Mouse (Mus musculus) MEL (cell line): ENCODE results near the gene Prm2. TPM values are rescaled to one million over a fixed set of nuclear protein-coding genes. Genes with fewer than 3 reads are reported as not detected.

Experiments
- DNase-seq: peaks from one replicate; pipeline ENCODE4 v3.0.0; 2011; ENCODE audit warnings: low read depth, low spot score
- H3K27ac ChIP-seq: 2 replicates; pipeline ENCODE4 v1.5.1; 2012; ENCODE audit warnings: low read depth, mild to moderate bottlenecking, control low read depth, low read length, moderate library complexity; ENCODE audit not compliant: control insufficient read depth
- H3K27me3 ChIP-seq, 2 experiments: fragments of 150-350 bp in 1 of 2; sonication (generic) in 1 of 2; 2 replicates each; pipeline ENCODE4 v1.6.1; 2012; ENCODE audit warnings: low read length in 2 of 2, mild to moderate bottlenecking in 2 of 2, improper control_type of control experiment in 1 of 2, moderate library complexity in 1 of 2; ENCODE audit not compliant: insufficient read depth in 2 of 2, control insufficient read depth in 1 of 2
- H3K36me3 ChIP-seq, 2 experiments: 2 replicates each; pipeline ENCODE4 v1.6.1; 2012 to 2014; ENCODE audit warnings: low read length in 2 of 2, improper control_type of control experiment in 1 of 2, inconsistent platforms in 1 of 2, mild to moderate bottlenecking in 1 of 2; ENCODE audit not compliant: insufficient read depth in 2 of 2, control insufficient read depth in 1 of 2
- H3K4me1 ChIP-seq, 2 experiments: fragments of 150-350 bp in 1 of 2; sonication (generic) in 1 of 2; 2 replicates each; pipeline ENCODE4 v1.6.1; 2012; ENCODE audit warnings: low read length in 2 of 2, improper control_type of control experiment in 1 of 2, mild to moderate bottlenecking in 1 of 2; ENCODE audit not compliant: insufficient read depth in 2 of 2, control insufficient read depth in 1 of 2
- H3K4me3 ChIP-seq, 2 experiments: fragments of 150-350 bp in 1 of 2; sonication (generic) in 1 of 2; 2 replicates each; pipeline ENCODE4 v1.5.1; 2012; ENCODE audit warnings: low read depth in 2 of 2, low read length in 2 of 2, mild to moderate bottlenecking in 2 of 2, moderate library complexity in 2 of 2, control low read depth in 1 of 2, improper control_type of control experiment in 1 of 2; ENCODE audit not compliant: control insufficient read depth in 1 of 2, insufficient read depth in 1 of 2
- H3K79me2 ChIP-seq: 2 replicates; pipeline ENCODE4 v1.6.1; 2012; ENCODE audit warnings: mild to moderate bottlenecking, low read length, moderate library complexity; ENCODE audit not compliant: control insufficient read depth, poor library complexity, insufficient read depth
- H3K9ac ChIP-seq: 2 replicates; pipeline ENCODE4 v1.6.1; 2012; ENCODE audit warnings: low read depth, mild to moderate bottlenecking, control low read depth, low read length, moderate library complexity; ENCODE audit not compliant: control insufficient read depth, poor library complexity, severe bottlenecking
- H3K9me3 ChIP-seq: fragments of 150-350 bp; sonication (generic); replicated peaks from 2 replicates; pipeline ENCODE4 v1.6.1; 2012; ENCODE audit warnings: mild to moderate bottlenecking, low read length, improper control_type of control experiment, moderate library complexity; ENCODE audit not compliant: insufficient read depth
- BHLHE40 ChIP-seq: IDR thresholded peaks from 2 replicates; pipeline ENCODE4 v1.6.1; 2012; ENCODE audit warnings: low read depth, mild to moderate bottlenecking, inconsistent platforms, low read length, improper control_type of control experiment, borderline replicate concordance
- CHD1 ChIP-seq: IDR thresholded peaks from 2 replicates; pipeline ENCODE4 v1.6.1; 2012; ENCODE audit warnings: low read depth, mild to moderate bottlenecking, inconsistent platforms, low read length, improper control_type of control experiment
- ELF1 ChIP-seq: IDR thresholded peaks from 2 replicates; pipeline ENCODE4 v1.6.1; 2014; ENCODE audit warnings: low read depth, mild to moderate bottlenecking, inconsistent platforms, low read length, improper control_type of control experiment, moderate library complexity
- EP300 ChIP-seq, 2 experiments: IDR thresholded peaks; 2 replicates each; pipeline ENCODE4 v1.6.1; 2011; ENCODE audit warnings: improper control_type of control experiment in 2 of 2, low read length in 2 of 2, low read depth in 1 of 2, mild to moderate bottlenecking in 1 of 2
- ETS1 ChIP-seq: IDR thresholded peaks from 2 replicates; pipeline ENCODE4 v1.6.1; 2012; ENCODE audit warnings: low read depth, mild to moderate bottlenecking, inconsistent platforms, low read length, improper control_type of control experiment, moderate library complexity
- GATA1 ChIP-seq: IDR thresholded peaks from 2 replicates; pipeline ENCODE4 v1.6.1; 2011; ENCODE audit warnings: low read depth, low read length, improper control_type of control experiment
- JUND ChIP-seq: IDR thresholded peaks from 2 replicates; pipeline ENCODE4 v1.6.1; 2011; ENCODE audit warnings: low read depth, mild to moderate bottlenecking, improper control_type of control experiment, low read length
- KAT2A ChIP-seq: conservative IDR thresholded peaks from 2 replicates; pipeline ENCODE4 v1.6.1; 2012; ENCODE audit warnings: low read depth, low read length, improper control_type of control experiment, inconsistent platforms
- MAFK ChIP-seq: IDR thresholded peaks from 2 replicates; pipeline ENCODE4 v1.6.1; 2011; ENCODE audit warnings: low read depth, mild to moderate bottlenecking, low read length, improper control_type of control experiment, borderline replicate concordance
- MAX ChIP-seq: IDR thresholded peaks from 2 replicates; pipeline ENCODE4 v1.6.1; 2011; ENCODE audit warnings: low read length, improper control_type of control experiment
- MAZ ChIP-seq: IDR thresholded peaks from 2 replicates; pipeline ENCODE4 v1.6.1; 2012; ENCODE audit warnings: low read depth, mild to moderate bottlenecking, inconsistent platforms, low read length, improper control_type of control experiment
- MEF2A ChIP-seq: IDR thresholded peaks from 2 replicates; pipeline ENCODE4 v1.6.1; 2014; ENCODE audit warnings: low read depth, mild to moderate bottlenecking, inconsistent platforms, low read length, improper control_type of control experiment; ENCODE audit not compliant: poor library complexity, insufficient replicate concordance, severe bottlenecking; ENCODE audit errors: extremely low read depth
- MYB ChIP-seq: IDR thresholded peaks from 2 replicates; pipeline ENCODE4 v1.6.1; 2011; ENCODE audit warnings: mild to moderate bottlenecking, low read depth, low read length, improper control_type of control experiment
- POLR2AphosphoS5 ChIP-seq: IDR thresholded peaks from 2 replicates; pipeline ENCODE4 v1.6.1; 2012; ENCODE audit warnings: low read depth, borderline replicate concordance, mild to moderate bottlenecking, inconsistent platforms, low read length, moderate library complexity, mixed read lengths
- RAD21 ChIP-seq: IDR thresholded peaks from 2 replicates; pipeline ENCODE4 v1.6.1; 2011; ENCODE audit warnings: mild to moderate bottlenecking, low read depth, low read length, improper control_type of control experiment
- RCOR1 ChIP-seq: IDR thresholded peaks from 2 replicates; pipeline ENCODE4 v1.6.1; 2012; ENCODE audit warnings: low read depth, mild to moderate bottlenecking, inconsistent platforms, low read length, improper control_type of control experiment
- SIN3A ChIP-seq: IDR thresholded peaks from 2 replicates; pipeline ENCODE4 v1.6.1; 2012; ENCODE audit warnings: low read length, improper control_type of control experiment, inconsistent platforms
- SMC3 ChIP-seq: IDR thresholded peaks from 2 replicates; pipeline ENCODE4 v1.6.1; 2011; ENCODE audit warnings: low read depth, low read length, improper control_type of control experiment
- USF1 ChIP-seq: IDR thresholded peaks from 2 replicates; pipeline ENCODE4 v1.6.1; 2014; ENCODE audit warnings: low read depth, mild to moderate bottlenecking, inconsistent platforms, low read length, improper control_type of control experiment, moderate library complexity
- USF2 ChIP-seq, 2 experiments: IDR thresholded peaks; 2 replicates each; pipeline ENCODE4 v1.6.1; 2011 to 2012; ENCODE audit warnings: improper control_type of control experiment in 2 of 2, low read length in 2 of 2, borderline replicate concordance in 1 of 2, inconsistent platforms in 1 of 2, low read depth in 1 of 2, mild to moderate bottlenecking in 1 of 2; ENCODE audit not compliant: insufficient read depth in 1 of 2
- ZMIZ1 ChIP-seq: IDR thresholded peaks from 2 replicates; pipeline ENCODE4 v1.6.1; 2012; ENCODE audit warnings: low read depth, mild to moderate bottlenecking, inconsistent platforms, low read length, improper control_type of control experiment, moderate library complexity
- polyA plus RNA-seq, 2 experiments: library from polyadenylated mRNA; stranded (reverse) in 1 of 2; unstranded in 1 of 2; fragments of >175 nt in 1 of 2; fragments of >200 nt in 1 of 2; gene quantifications; 2 replicates each; pipeline versions ENCODE4 v1.2.1 to v1.2.4; 2012; ENCODE audit warnings: low replicate concordance in 2 of 2, low read depth in 1 of 2; ENCODE audit not compliant: insufficient read length in 2 of 2, insufficient read depth in 1 of 2, missing spikeins in 1 of 2
- total RNA-seq: library from RNA; depleted of rRNA; stranded (reverse); fragments of 300-350 nt; gene quantifications from 2 replicates; pipeline ENCODE4 v1.2.3, GENCODE M21; 2012

The Prm2 gene
- total and polyA plus RNA-seq, 3 experiments: not detected

- Histone ChIP-seq H3K9ac (no peak overlapping the region), H3K4me3 (no peak overlapping the region), H3K9me3 (no peaks in the 10 kb centered on the region)
- no peak for DNase-seq
- no peak for TF ChIP-seq ZMIZ1
- TF ChIP-seq JUND: no peak
- TF ChIP-seq USF2 (IDR thresholded peaks at IDR 0.05; ENCODE audit: borderline replicate concordance in 1 of 2, insufficient read depth in 1 of 2, low read depth in 1 of 2, low read length in 2 of 2): no peak
- TF ChIP-seq GATA1: no peak
- no peak for TF ChIP-seq ETS1
- TF ChIP-seq MAFK: no peak
- no peak for TF ChIP-seq ELF1
- TF ChIP-seq MAZ: no peak
- no peak for TF ChIP-seq SMC3
- TF ChIP-seq, all 39 proteins: peak for 0
- Histone ChIP-seq H3K79me2 (no peaks in the 10 kb centered on the region), H3K27ac (no peak overlapping the region), H3K27me3 (peaks cover 2 to 4% of the 10 kb centered on the region in 2 experiments; a peak in 3 of 4 replicates), H3K36me3 (no peaks in the 10 kb centered on the region), H3K4me1 (peaks cover 0 to 3% of the 10 kb centered on the region in 2 experiments; a peak in 2 of 4 replicates)
Observed at GRCm38 (mm10) chr16:10819966-10820365, 24.0 kb upstream of the Prm2 start.

DNA sequence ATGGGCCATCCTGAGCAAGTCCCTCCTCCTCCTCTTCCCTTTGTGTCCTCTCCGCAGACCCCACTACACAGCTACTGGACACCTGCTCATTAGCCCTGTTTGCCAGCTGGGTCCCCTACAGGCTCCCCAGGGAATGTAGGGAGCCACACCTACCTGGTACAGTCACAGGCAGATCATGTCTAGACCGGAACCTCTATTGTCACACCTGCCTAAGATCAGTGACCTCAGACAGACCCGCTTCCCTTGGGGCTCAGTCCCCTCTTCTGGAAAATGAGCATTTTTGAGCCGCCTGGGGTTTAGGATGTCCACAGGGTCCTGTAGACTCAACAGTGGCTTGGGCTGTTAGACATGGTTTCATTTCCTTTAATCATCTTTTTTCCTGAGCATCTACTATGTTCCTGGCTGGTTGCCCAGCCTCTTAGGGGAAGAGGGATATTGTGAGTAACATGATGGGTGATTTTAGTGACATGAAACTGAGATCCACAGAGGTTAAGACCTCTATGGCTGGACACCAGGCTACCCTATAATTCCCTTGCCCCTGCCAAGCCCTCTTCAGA is 22.7 kb upstream of the Prm2 start:
- Histone ChIP-seq H3K9ac (no peak overlapping the region), H3K4me1 (peaks cover 5 to 16% of the 10 kb centered on the region in 2 experiments; a peak in 3 of 4 replicates)
- DNase-seq: no peak
- no peak for TF ChIP-seq SIN3A
- TF ChIP-seq ETS1: no peak
- no peak for TF ChIP-seq MAZ
- no peak for TF ChIP-seq USF1
- no peak for TF ChIP-seq GATA1
- TF ChIP-seq MEF2A: no peak
- no peak for TF ChIP-seq KAT2A
- TF ChIP-seq RCOR1: no peak
- no peak for TF ChIP-seq BHLHE40
- no peak for TF ChIP-seq EP300 (IDR thresholded peaks at IDR 0.05; ENCODE audit: low read depth in 1 of 2, low read length in 2 of 2)
- TF ChIP-seq MAX: no peak
- TF ChIP-seq CHD1: no peak
- TF ChIP-seq MYB: no peak
- no peak for TF ChIP-seq RAD21
- TF ChIP-seq ELF1: no peak
- no peak for TF ChIP-seq POLR2AphosphoS5
- TF ChIP-seq, all 39 proteins: peak for 0
- Histone ChIP-seq H3K9me3 (no peaks in the 10 kb centered on the region), H3K27ac (no peak overlapping the region), H3K79me2 (no peaks in the 10 kb centered on the region), H3K36me3 (peaks cover 0 to 7% of the 10 kb centered on the region in 2 experiments; a peak in 2 of 4 replicates), H3K27me3 (peaks cover 2 to 4% of the 10 kb centered on the region in 2 experiments; a peak in 3 of 4 replicates), H3K4me3 (no peak overlapping the region)
